Mouse (Mus musculus) ES-CJ7 (cell line): ENCODE results near the gene Ampd1.

Experiments used
- DNase-seq: peaks from one replicate; pipeline ENCODE4 v3.0.0; 2011; ENCODE audit warnings: low read depth, low spot score

Gene Ampd1

DNA sequence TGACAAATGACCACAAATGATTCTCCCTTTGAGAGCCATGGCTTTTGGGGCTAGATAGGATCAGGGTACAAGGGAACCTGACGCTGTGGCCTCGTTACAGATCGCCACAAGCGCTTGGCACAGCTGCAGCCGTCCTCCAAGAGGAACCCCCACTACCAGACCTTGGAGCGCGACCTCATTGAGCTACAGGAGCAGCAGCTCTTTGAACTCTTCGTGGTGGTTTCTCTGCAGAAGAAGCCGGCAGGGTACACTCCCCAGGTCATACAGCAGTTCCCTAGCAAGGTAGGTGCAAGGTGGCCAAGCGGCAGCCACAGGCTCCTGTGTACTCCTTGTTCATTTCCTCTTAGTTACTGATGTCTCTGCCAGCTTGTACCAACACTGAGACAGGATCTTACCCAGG lies 75.1 kb downstream of the Ampd1 start:
- DNase-seq = no peak
